Mouse (Mus musculus) G1E (cell line): ENCODE measurements at regions not wholly inside any gene's neighbourhood (a gene's known extent, or its start where the extent isn't known, plus 50 kb on each side); places are given as distances from the start of the nearest gene placed in this dataset.

Experiments
- CTCF ChIP-seq: IDR thresholded peaks from 2 replicates; pipeline ENCODE4 v1.5.1; 2012; ENCODE audit warnings: low read depth, low read length, inconsistent platforms, mixed read lengths
- POLR2AphosphoS5 ChIP-seq: IDR thresholded peaks from 2 replicates; pipeline ENCODE4 v1.6.1; 2012; ENCODE audit warnings: low read depth, low read length, inconsistent platforms; ENCODE audit not compliant: insufficient replicate concordance

GRCm38 (mm10) chr14:15266287-15266686 lies 172.5 kb downstream of the Lrrc3b start:
- 0 out of 2 replicates have a peak, but pooled peaks have one; percentile 40 for TF ChIP-seq CTCF
- TF ChIP-seq POLR2AphosphoS5, result no peak
